Mouse (Mus musculus) spleen, adult 2 months (tissue): ENCODE results near the gene Cryga.

Experiments used
- CTCF ChIP-seq: fragments of 200-500 bp; IDR thresholded peaks from 2 replicates; pipeline ENCODE4 v1.5.1; 2011; ENCODE audit warnings: mild to moderate bottlenecking, inconsistent platforms; ENCODE audit not compliant: insufficient read depth, insufficient read length, insufficient replicate concordance; ENCODE audit errors: extremely low read depth
- POLR2A ChIP-seq: fragments of 200-500 bp; IDR thresholded peaks from 2 replicates; pipeline ENCODE4 v1.6.1; 2011; ENCODE audit warnings: low read depth, low read length, inconsistent platforms

DNA sequence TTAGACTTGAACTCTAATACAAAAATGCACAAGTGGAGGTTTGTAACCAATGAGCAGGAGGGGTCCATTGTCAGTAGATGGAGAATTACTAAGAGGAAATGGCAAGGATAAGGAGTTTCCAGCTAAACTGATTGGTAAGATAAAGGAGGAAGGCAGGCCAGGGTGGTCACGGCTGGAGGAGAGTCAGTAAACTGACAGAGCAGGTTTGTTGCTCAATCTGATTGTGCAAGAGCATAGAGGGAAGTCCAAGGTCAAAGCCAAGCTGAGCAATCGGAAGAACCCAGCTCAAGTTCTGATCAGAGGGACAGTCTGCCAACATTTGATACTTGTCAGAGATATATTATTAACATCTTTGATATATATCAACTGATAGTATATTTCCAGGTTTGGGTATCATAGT lies 12.8 kb downstream of the Cryga start:
- TF ChIP-seq CTCF (no peak), POLR2A (no peak)
